Mouse (Mus musculus) spleen, postnatal 14 days (tissue): ENCODE measurements at regions not wholly inside any gene's neighbourhood (a gene's known extent, or its start where the extent isn't known, plus 50 kb on each side); places are given as distances from the start of the nearest gene placed in this dataset.

Source experiments
- DNase-seq, 2 experiments: peaks; one replicate each; pipeline ENCODE4 v3.0.0; 2021 to 2022; ENCODE audit warnings: low spot score in 2 of 2

DNA sequence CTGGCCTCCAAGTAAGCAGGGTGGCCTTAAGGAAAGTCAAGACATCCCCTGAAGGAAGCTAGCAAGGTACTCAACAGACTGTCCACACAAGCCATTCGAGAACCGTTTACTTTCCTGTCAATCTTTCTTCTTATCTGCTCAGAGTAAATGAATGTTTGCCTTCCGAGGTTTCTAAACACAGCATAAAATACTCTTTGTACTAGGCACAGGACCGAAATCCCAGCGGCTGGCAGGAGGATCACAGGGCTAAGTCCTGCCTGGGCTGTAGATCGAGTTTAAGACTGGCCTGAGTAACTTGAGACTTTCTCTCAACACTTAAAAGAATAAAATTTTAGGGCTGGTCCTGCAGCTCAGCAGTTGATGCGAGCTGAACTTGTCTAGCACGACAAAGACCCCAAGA, 175.9 kb downstream of the Bcl2l11 start:
- DNase-seq, result no peak

DNA sequence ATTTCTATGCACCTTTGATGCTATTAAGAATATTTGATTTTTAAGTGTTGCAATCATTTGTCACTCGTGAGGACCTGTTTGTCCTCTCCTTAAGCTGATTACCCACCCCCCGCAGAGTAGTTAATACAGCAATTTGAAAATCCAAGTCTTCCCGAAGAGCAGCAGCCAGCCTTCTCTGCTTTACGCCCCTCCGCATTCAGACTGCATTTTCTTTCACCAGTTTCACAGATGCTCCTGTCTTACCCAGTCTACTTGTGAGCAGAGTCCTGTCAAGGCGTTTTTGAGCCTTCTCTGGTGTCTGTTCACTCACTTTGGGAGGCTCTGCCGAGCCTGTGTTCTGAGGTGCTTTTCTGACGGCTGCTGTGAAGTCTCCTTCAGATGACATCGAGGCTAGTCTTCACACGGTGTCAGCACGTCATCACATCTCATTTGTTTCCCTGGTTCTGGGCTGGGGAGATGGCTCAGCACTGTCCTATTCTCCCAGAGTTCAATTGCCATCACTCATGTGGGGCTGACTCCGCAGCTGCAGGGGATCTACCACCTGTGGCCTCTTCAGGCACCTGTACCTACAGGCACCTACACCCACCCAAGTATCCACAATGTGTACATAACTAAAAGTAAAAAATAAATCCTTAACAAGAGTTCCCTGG, 178.3 kb downstream of the Bcl2l11 start:
- no peak for DNase-seq

DNA sequence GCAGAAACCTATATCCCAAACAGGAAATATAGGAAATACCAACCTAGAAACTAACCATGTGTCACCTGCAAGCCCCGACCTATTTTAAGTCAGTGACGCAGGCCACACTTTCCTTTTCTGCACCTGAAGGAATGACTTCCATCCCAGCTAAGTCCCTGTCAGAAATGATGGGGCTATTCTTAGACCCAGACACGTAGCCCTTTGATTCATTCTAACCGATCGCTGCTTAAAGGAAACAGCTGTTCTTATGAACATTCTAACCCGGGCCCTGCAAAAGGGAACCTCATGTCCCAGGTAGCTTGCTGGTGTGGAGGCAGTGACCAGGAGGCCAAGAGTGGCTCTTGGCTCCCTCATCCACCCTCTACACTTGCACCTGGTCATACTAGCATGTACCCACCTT, 180.9 kb downstream of the Bcl2l11 start:
- no peak for DNase-seq

DNA sequence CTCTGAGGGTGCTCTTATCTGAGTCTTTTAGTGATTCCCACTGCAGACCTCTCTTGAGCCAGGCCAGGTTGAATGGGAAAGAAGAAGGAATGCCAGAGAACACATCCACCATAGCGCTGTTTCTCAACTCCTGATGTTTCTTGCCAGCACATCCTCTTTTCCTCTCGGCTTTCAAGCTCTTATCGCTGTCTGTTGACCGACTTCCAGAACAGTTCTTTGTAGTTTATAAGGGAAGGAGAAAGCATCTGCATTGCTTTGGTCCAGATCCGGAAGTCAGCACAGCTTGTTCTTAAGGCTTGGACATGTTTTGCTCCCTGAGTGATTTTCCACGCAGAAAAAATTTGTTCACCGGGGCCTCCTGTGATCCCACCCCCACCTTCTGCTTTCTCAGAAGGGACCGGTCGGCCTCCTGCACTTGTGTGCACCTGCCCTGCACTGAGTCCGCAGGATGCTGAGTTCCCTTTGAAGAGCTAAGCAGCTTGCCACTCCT, 183.7 kb downstream of the Bcl2l11 start:
- DNase-seq, result no peak

DNA sequence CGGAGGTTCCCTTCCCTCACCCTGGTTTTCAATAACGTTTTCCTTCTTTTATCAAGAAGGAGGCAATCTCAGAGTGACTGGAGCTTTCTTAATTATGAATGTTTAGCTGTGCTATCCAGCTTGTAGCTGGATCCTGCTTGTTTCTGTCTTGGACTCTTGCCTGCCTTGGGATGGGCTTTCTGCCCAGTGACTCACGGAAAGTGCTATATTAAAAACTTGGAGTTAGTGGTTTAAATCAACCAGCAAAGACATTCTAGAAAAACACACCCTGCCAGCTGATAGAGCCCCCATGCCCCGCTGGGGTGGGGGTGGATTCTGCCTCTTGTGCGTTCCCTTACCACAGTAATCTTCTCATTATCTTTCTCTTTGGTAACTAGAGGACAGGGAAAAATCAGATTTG, 184.2 kb downstream of the Bcl2l11 start:
- DNase-seq, result no peak

DNA sequence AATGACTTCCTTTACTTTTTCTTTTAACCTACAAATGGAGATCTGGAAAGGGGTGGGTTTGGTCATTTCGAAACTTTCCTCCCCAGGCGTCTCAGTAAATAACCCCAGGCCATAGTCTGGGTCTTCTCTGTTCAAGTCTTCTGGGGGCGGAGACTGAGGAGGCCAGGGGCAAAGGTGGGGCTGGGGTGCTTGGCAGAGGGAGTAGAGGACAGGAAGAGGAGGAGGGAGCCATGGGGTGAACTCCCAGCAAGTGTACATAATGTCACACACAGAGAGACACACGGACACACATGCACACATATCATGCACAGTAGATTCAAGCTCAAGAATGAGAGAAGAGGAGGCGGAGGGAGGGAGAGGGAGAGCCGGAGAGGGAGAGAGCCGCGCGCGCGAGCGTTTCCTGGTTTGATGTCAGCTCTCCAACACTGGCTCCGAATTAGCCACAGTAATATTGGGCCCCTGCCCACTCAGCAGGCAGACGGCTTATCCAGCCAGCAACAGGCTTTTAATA, 186.3 kb downstream of the Bcl2l11 start:
- no peak for DNase-seq

DNA sequence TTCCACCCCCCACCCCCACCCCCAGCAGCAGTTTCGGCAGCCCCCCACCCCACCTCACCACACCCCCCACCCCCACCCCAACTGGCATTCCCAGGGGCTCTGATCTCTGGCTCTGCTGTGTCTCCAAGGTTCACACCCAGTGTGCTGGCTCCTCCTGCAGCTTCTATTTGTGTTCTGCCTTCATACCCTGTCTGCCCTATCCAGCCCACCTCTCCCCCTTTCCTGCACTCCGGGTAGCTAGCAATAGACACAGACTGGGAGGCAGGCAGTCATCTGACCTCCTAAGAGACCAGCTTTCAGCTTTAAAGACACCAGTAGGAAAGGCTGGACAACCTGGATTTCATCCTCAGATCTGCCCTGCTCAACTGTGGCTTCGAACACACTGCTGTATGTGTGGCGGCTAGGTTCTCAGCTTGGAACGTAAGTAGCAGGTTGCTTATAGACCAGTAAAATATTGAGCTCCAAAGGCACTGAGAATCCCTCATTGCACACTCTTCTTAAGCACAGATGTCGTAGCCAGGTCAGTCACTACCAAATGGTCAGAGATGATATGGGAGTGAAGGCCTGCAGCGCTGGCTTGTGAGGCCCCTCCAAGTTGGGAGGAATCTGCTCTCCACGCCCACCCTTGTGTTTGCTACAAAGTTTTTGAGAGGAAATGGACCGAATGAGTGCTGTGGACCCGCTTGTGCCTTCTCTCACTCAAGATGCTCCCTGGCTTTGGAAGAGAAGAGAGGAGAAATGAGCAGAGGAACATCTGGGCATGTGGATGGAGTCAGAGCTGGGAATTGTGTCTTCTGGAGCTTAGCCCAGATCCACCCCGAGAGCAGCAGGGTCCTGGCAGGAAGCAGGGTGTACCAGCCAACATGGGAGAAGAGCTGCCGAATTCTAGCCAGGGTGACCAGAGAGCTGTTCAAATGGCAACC, 187.1 kb downstream of the Bcl2l11 start:
- DNase-seq, result no peak

DNA sequence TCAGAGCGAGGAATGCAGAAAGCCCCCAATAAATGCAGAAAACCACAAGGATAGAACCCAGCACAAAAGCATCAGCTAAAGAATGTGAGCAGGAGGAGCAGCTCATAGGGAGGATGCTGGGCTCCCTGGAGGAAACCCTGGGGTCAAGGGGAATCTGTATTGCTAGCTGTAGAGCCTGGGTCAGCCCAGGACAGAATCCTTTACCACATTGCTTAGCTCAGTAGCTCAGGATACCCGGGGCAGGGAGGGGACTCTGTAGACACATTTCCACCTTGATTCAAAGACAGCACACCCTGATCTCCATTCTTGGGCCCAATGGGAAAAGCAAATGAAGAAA, 187.7 kb downstream of the Bcl2l11 start:
- DNase-seq, result no peak

DNA sequence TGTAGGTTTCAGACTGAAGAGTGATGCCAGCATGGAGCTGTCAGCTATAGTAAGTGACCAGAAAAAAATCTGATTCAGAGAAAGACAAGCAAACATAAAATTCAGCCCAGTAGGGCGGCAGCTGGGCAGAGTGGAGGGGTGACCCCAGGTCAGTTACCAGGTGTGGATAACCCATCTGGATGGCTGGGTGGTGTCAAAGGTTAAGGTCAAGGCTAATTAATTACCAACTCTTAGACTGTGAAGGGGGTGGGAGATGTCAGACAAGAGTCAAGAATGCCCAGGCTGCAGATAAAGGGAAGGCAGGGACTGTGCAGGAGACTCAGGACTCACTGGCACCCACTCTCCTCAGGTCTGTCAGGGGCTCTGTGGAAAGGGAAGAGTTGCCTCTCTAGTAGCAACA, 188.1 kb downstream of the Bcl2l11 start:
- no peak for DNase-seq

DNA sequence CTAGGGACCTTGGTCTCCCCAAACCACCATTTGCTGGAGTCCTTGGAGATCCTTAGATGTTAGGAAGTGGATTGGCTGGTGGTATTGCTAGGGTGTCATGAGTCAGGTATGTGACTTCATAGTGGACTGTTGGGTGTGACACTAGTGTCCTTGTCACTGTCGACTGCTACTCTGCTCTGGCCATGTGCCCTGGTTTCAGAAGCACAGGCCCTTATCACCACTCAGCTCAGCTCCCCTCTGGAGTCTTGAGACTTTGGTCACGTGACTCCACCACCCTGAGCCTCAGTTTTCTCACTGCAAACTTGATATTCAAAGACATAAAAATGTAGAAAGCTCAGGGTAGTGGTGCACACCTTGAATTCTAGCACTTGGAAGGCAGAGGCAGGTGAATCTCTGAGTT, 190.7 kb downstream of the Bcl2l11 start:
- no peak for DNase-seq

DNA sequence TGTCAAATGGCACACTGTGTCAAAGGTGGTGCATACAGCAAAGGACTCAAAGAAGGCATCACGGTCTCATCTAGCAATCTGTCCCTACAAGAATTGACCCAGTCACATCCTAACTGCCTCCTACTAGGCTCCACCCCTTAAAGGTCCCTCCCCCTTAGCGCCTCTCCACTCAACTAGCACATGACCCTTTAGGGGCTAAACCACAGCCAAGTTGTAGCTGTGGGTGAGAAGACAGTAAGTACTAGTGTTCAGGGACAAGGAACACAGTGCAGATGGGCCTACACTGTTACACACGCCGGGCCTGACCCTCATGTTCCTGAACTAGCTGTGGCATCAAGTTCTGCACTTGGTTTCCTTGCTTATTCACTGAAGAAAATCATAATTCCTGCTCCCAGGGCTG, 192.4 kb downstream of the Bcl2l11 start:
- DNase-seq, result no peak

DNA sequence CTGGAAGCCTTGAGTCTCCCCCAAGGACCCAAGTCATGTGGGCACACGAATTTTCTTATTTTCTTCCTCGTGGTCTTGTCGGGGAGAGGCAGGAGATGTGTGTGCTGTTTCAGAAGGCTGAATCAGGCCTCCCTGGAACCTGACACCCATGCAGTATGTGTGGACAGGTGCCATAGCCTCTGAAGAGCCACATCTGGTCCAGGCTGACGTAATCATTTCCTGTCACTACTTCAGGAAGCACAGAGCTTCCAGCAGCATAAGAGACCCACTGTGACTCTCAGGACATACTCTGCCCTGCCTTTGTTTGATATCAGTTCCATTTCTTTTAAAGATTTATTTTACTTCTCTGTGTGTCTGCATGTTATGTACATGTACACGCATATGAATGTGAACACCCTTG, 193.1 kb downstream of the Bcl2l11 start:
- DNase-seq, result no peak

DNA sequence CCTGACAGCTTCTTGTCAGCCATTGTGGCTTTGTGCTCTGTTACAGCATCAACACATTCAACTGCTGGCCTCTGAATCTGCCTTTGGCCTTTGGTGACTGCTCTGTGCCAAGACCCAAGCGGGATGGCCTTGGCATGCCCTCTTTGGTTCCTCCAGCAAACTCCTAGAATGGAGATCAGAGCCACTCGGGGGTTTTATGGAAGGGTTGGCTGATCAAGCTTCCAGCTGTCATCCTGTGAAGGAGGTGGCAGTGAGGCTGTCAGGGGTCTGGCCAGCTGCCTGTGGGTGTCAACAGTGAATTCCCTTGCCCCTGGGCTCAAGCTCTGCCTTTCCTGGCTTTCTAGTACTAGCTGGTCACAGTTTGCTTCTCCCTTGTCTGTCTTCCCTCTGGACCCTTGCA, 195.6 kb downstream of the Bcl2l11 start:
- DNase-seq, result no peak

DNA sequence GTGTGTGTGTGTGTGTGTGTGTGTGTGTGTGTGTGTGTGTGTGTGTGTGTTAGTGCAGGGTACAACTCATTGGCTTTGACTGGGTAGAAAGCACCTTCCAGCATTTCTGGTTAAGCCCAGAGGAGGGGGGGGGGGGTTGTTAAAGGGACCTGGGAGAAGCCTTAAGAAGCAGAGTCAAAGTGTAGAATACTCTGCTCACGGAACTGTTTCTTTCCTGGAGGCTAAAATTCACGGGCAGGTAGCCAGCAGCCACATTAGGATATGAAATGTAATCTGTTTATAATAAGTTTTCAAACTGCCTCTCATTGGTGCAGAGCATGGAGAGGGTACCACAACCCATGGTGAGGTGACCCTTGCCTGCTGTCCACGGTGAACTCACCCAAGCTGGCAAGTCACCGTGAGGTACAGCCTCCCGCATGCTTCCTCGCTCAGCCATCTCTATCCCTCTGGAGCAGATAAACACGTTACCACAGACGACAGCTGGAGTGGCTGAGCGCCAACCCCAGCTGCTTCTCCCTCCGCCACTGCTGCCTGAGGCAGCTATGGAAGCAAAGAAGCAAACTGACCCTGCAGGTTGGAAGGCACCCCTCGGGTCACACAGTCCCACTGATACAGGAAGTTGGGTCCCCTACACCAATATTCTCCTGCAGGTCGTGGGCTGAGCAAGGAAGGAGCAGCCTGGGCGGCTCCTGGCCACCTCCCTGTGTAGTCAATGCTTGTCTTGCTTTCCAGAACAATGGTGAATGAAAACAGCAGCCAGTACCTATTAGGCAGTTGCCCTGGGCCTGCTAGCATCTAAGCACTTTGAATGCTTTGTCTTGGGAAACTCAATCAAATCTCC, 198.6 kb downstream of the Bcl2l11 start:
- no peak for DNase-seq

DNA sequence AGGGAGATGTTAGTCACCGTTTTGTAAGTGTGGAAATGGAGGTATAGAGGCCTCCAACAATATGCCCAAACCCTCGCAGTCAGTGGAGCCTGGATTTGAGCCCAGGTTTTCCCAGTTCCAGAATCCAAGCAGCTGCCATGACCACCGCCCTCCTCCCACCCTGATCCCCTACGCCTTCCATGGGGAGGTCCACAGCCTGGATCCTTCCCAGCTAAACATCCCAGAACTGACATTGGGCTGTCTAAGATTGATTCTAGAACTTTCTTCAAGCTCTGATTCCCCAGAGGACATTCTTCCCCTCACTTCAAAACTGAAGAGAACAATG, 199.2 kb downstream of the Bcl2l11 start:
- no peak for DNase-seq

DNA sequence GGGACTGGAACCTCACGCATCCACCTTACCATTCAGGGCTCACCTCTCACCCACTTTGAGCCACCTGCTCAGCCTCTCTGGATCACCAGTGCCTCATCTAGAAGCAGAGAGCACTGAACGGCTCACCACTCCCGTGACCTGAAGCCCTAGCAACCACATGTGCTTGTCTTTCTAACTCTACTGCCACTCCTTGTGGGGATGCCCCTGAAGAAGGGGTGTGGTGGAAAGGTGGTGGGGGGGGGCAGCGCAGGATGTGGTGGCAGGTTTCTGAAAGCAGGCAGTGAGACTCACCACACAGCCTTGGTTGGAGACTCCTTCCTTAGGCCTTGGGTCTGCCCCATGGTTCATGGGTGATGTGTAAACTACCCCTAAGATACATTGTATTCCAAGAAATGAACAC, 199.6 kb downstream of the Bcl2l11 start:
- no peak for DNase-seq

DNA sequence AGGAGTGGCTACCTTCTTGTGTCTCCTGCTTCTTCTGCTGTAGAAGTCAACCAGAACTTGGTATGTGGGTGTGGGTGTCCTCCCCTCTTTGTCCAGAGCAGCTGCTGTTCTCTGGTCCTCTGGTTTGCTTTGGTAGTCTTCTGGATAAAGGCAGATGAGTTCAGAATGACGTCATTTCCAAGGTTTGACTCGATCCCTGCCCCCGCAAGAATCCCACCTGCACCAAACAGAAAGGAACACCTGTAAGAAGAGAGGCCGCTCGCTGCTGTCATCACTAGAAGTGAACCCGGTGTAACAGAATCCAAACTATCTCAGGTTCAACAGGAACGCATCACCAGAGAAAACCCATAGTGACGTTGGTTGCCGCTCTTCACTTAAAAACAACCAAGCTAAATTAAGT, 205.0 kb downstream of the Bcl2l11 start:
- no peak for DNase-seq

DNA sequence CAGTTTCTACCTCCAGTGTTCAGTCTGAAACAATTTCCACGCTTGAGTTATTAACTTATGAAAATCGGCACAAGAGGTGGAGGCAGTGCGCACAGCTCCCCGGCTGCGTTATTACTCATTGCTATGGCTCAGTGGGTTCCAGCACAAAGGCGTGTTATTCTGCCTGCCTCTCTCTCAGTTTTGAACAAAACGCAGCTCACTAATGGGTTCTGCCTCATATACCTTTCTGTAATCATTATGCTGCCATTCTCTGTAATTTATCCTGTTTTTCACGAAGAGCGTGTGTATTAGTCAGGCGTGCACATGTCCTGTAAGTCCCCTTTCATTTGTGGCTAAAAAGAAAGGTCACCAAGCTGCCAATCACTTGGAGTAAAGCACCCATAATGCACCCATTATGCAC, 205.4 kb downstream of the Bcl2l11 start:
- no peak for DNase-seq

DNA sequence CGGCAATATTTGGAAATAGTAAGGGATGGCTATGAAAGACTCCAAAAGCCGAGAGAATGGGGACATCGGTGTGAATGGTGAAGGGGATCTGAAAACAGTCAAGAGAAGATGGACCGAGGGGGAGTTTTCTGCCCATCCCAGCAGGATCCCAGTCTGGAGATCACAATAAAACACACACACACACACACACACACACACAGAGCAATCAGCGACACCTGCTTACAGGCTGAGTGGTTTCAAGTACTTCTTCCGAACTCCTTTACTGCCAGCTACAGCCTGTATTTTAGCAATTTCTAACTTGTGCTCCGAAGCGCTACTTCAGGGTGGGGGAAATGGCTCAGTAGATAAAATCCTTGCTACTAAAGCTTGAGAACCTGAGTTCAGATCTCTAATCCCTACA, 205.8 kb downstream of the Bcl2l11 start:
- DNase-seq, result no peak

DNA sequence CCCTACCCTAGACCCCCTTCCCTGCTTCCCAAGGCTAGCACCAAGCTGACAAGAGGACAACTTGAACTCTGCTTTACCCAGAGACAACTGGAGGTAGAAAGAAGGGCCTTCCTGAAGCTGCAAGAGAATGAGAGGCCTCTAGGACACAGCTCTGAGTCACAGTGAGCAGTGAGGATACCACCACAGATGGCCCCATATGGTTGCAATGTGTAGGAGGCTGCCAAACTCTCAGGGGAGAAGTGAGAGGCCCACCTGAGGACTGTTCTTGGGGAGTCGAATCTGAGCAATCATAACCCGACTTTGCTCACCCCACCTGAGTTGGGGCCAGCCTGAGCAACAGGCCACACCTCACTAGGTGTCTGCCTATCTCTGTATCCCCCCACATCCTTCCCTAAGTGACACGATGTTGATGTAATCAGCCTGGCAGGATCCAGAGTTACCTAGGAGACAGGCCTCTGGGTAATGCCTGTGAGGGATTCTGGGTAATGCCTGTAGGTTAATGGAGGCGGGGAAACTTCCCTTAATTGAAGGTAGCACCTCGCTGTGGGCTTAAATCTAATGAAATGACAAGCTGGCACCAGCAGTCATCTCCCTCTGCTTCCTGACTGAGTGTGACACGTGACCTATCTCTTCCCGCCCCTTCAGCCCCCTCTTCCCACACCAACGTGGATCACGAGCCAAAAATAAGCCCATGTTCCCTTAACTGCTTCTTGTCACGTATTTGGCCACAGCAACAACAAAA, 207.7 kb downstream of the Bcl2l11 start:
- DNase-seq, result no peak

DNA sequence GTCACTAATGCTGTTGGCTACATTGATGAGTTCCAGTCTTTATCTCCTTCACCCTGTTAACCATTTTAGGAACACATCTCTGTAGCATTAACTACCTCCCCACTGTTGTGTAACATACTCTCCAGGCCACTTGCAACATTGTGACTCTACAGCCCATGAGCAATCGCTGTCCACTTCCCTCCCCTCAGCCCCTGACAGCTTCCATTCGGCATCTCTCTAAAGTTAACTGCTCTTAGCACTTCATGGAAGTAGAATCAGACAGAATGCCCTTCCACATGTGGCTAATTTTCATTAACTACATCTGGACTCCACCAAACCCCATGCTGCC, 208.3 kb downstream of the Bcl2l11 start:
- DNase-seq, result no peak
